Mouse (Mus musculus) embryonic stem cell, embryonic (primary cell): ENCODE measurements around the gene Tnpo2.

Source experiments
- CTCF ChIA-PET, 4 experiments: fragments of 300-600 bp in 2 of 4; fragments of 350-600 bp in 2 of 4; sonication (Branson Sonifier 250); formaldehyde crosslinking; loops; one replicate each; lab custom pipeline; 2022; ENCODE audit warnings: inconsistent platforms in 2 of 4; lab: Charles Lee
- POLR2A ChIA-PET, 4 experiments: fragments of 300-600 bp in 2 of 4; fragments of 350-600 bp in 2 of 4; sonication (Branson Sonifier 250); formaldehyde crosslinking; loops; one replicate each; lab custom pipeline; 2022; ENCODE audit warnings: antibody characterized with exemption in 4 of 4, inconsistent platforms in 1 of 4; lab: Charles Lee

Gene Tnpo2

DNA sequence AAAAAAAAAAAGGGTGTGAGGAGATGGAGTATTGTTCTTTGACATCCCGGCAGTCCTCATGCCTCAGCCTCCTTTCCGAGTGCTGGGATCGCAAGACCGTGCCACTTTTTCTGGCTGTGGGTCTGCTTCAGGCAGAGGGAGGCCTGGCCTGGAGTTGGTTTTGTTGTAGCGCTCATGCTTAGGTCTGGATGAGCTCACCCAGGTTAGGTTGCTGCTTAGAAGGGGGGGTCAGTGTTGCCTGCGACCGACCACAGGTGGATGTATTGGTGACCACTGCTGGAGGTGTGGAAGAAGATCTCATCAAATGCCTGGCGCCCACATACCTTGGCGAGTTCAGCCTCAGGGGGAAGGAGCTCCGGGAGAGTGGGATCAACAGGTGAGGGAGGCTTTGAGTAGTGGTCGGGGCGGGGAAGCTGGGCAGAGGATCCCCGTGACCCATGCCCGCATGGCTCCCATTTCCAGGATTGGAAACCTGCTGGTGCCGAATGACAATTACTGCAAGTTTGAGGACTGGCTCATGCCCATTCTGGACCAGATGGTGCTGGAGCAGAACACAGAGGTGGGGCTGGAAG lies 36.4 kb downstream of the Tnpo2 start:
- CTCF ChIA-PET = interaction anchor here in 1 of 4 experiments (1.2 to 3.6 kb wide), 5 partner anchors 10 to 84 kb away, joined by 3 to 22 read pairs (median 5); partner anchors contain the start of genes Fbxw9 and Man2b1
- POLR2A ChIA-PET = interaction anchor here (0.5 to 12.9 kb wide), 32 partner anchors 10 to 1596 kb away, joined by 3 to 479 read pairs (median 22); partner anchors contain the start of genes Fbxw9 (in 3 of the 4), Man2b1 (in 3 of the 4), Asna1 (in 2 of the 4) and Junb (in 2 of the 4)

DNA sequence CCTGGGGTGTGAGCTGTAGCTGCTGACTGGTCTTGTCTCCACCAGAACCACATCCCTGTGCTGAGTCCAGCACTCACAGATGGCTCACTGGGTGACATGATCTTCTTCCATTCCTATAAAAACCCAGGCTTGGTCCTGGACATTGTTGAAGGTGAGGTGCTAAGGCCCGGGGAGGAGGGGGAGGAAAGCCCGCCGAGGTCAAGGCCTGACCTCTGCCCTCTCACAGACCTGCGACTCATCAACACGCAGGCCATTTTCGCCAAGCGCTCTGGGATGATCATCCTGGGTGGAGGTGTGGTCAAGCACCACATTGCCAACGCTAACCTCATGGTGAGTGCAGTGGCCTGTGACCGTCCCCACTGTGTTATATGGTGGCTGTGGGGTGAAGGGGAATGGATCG lies 37.5 kb downstream of the Tnpo2 start:
- CTCF ChIA-PET = interaction anchor here in 1 of 4 experiments (0.6 to 3.6 kb wide), 2 partner anchors 9 to 14 kb away, joined by 3 to 22 read pairs; partner anchors contain the start of gene Man2b1
- POLR2A ChIA-PET = interaction anchor here in 2 of 4 experiments (1.0 to 12.9 kb wide), 11 partner anchors 9 to 96 kb away, joined by 3 to 479 read pairs (median 28); partner anchors contain the start of genes Fbxw9 (in 2 of the 2), Man2b1 (in 2 of the 2), Junb (in 1 of the 2) and Tnpo2 (in 1 of the 2)

GRCm38 (mm10) chr8:85074617-85075016 lies 37.9 kb downstream of the Tnpo2 start:
- CTCF ChIA-PET = interaction anchor here in 1 of 4 experiments (0.6 to 3.1 kb wide), 4 partner anchors 13 to 77 kb away, joined by 3 to 8 read pairs (median 4); no protein-coding TSS in a partner anchor
- POLR2A ChIA-PET = interaction anchor here in 2 of 4 experiments (0.8 to 12.9 kb wide), 11 partner anchors 9 to 226 kb away, joined by 3 to 479 read pairs (median 10); partner anchors contain the start of genes Fbxw9 (in 2 of the 2), Man2b1 (in 2 of the 2), Tnpo2 (in 1 of the 2) and Trir (in 1 of the 2)

GRCm38 (mm10) chr8:85076001-85076400 lies 39.3 kb downstream of the Tnpo2 start:
- POLR2A ChIA-PET = interaction anchor here (0.5 to 12.9 kb wide), 41 partner anchors 9 to 397 kb away, joined by 3 to 479 read pairs (median 6); partner anchors contain the start of genes Fbxw9 (in 3 of the 4), Tnpo2 (in 3 of the 4), Trir (in 2 of the 4) and Asna1 (in 1 of the 4)
- CTCF ChIA-PET = interaction anchor here (0.6 to 3.1 kb wide), 57 partner anchors 10 to 1648 kb away, joined by 3 to 32 read pairs (median 4); partner anchors contain the start of genes Tnpo2 (in 2 of the 4), Asna1 (in 1 of the 4), Fbxw9 (in 1 of the 4) and Gcdh (in 1 of the 4)

GRCm38 (mm10) chr8:85076993-85077392 lies 40.3 kb downstream of the Tnpo2 start:
- POLR2A ChIA-PET = interaction anchor here (0.5 to 12.9 kb wide), 51 partner anchors 8 to 396 kb away, joined by 3 to 479 read pairs (median 4); partner anchors contain the start of genes Fbxw9 (in 3 of the 4), Tnpo2 (in 3 of the 4), Trir (in 2 of the 4) and Asna1 (in 1 of the 4)
- CTCF ChIA-PET = interaction anchor here (0.5 to 3.1 kb wide), 53 partner anchors 9 to 1035 kb away, joined by 3 to 32 read pairs (median 4); partner anchors contain the start of genes Asna1 (in 1 of the 4), Cks1brt (in 1 of the 4), Fbxw9 (in 1 of the 4) and Gcdh (in 1 of the 4)

DNA sequence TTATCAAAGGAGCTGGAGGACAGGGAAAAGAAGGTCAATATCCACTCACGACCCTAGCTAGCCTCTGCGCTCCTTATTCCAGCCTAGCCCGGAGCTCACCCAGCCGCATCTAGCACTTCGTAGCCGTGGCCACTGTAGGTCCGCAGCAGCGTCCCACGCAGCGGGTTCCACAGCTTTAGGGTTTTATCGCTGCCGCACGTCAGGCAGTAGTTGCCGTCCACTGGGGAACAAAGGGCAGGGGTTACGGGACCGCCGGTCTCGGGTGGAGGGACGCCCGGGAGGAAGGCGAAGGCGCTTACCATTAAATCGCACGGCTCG lies 43.5 kb downstream of the Tnpo2 start:
- POLR2A ChIA-PET = interaction anchor here (0.6 to 12.9 kb wide), 38 partner anchors 7 to 352 kb away, joined by 3 to 479 read pairs (median 5); partner anchors contain the start of genes Dhps (in 4 of the 4), Fbxw9 (in 2 of the 4), Tnpo2 (in 2 of the 4) and Trir (in 2 of the 4)
- CTCF ChIA-PET = interaction anchor here in 3 of 4 experiments (0.7 to 2.0 kb wide), 7 partner anchors 8 to 152 kb away, joined by 3 to 18 read pairs (median 4); partner anchors contain the start of gene Dhps (in 3 of the 3)

GRCm38 (mm10) chr8:85080532-85081215 lies 44.0 kb downstream of the Tnpo2 start, which contains the start of gene Wdr83os:
Gene Wdr83os, plus strand, starts transcription at chr8:85080740.
- CTCF ChIA-PET = interaction anchor here (0.5 to 2.0 kb wide), 9 partner anchors 9 to 331 kb away, joined by 3 to 18 read pairs (median 3); partner anchors contain the start of gene Dhps (in 3 of the 4)

GRCm38 (mm10) chr8:85081216-85081555 lies 44.5 kb downstream of the Tnpo2 start, which contains the start of gene Wdr83:
Gene Wdr83, minus strand, starts transcription at chr8:85081306.
- ChIA-PET CTCF (interaction anchor here in 2 of 4 experiments (0.5 to 2.0 kb wide), 5 partner anchors 9 to 331 kb away, joined by 3 to 18 read pairs (median 3); partner anchors contain the start of gene Dhps (in 1 of the 2)), POLR2A (interaction anchor here (0.6 to 12.9 kb wide), 37 partner anchors 7 to 392 kb away, joined by 3 to 479 read pairs (median 5); partner anchors contain the start of genes Dhps (in 4 of the 4), Fbxw9 (in 2 of the 4), Tnpo2 (in 2 of the 4) and Calr (in 1 of the 4))

More at GRCm38 (mm10) chr8:85080532-85081215, 44.0 kb downstream of the Tnpo2 start, which contains the start of gene Wdr83os:
- POLR2A ChIA-PET = interaction anchor here (0.6 to 12.9 kb wide), 44 partner anchors 7 to 353 kb away, joined by 3 to 479 read pairs (median 4); partner anchors contain the start of genes Dhps (in 4 of the 4), Fbxw9 (in 2 of the 4), Tnpo2 (in 2 of the 4) and Trir (in 2 of the 4)

GRCm38 (mm10) chr8:85082169-85082568 lies 45.5 kb downstream of the Tnpo2 start:
- POLR2A ChIA-PET = interaction anchor here in 3 of 4 experiments (0.5 to 12.9 kb wide), 27 partner anchors 9 to 235 kb away, joined by 3 to 479 read pairs (median 13); partner anchors contain the start of genes Dhps (in 3 of the 3), Fbxw9 (in 2 of the 3), Tnpo2 (in 2 of the 3) and Asna1 (in 1 of the 3)

DNA sequence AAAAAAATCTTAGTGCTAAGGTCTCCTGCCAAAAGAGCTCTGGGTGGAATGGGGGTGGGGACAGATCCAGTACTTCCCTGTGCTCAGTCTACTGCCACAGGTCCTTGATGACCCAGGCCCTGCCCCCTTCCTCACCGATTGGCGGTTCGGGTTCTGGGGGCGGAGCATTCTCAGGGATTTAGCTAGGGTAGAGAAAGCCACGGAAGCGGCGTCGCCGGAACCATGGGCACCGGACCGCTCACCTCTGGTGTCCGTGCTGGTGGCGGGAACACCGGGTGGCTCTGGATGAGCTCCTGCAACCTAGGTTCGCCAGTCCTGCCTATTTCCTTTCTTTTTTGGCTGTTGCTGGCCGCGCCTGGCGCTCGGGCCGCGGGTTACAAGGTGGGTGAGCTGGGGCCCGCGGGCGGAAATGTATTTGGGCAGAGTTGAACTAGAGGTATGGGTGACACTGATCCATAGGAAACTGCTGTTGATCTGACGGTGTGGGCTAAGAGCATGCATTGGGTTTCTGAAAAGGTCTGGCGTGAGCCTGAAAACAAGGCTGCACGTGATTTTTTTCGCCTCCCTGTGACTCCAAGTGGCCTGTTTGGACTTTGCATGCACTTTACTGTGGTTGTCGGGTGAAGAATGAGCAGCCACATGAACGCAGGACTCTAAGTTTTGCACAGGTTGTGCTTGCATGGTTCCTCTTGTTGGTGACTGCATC lies 46.5 kb downstream of the Tnpo2 start, which contains the start of gene Man2b1:
Man2b1 (plus strand) TSS at position 163 of the 706 bp plus-strand sequence.
- ChIA-PET CTCF (interaction anchor here (0.5 to 1.7 kb wide), 12 partner anchors 11 to 1815 kb away, joined by 3 to 22 read pairs (median 4); partner anchors contain the start of gene Dhps (in 1 of the 4)), POLR2A (interaction anchor here (0.6 to 11.1 kb wide), 68 partner anchors 9 to 752 kb away, joined by 3 to 275 read pairs (median 5); partner anchors contain the start of genes Dhps (in 4 of the 4), Trir (in 3 of the 4), Vps35 (in 3 of the 4) and Asna1 (in 2 of the 4))

More at GRCm38 (mm10) chr8:85082169-85082568, 45.5 kb downstream of the Tnpo2 start:
- CTCF ChIA-PET = interaction anchor here in 1 of 4 experiments (0.9 to 2.0 kb wide), 2 partner anchors 10 to 69 kb away, joined by 3 to 18 read pairs; partner anchors contain the start of gene Dhps

GRCm38 (mm10) chr8:85084633-85085032 lies 47.9 kb downstream of the Tnpo2 start:
- POLR2A ChIA-PET = interaction anchor here in 3 of 4 experiments (0.6 to 11.1 kb wide), 9 partner anchors 11 to 208 kb away, joined by 3 to 275 read pairs (median 21); partner anchors contain the start of genes Dhps (in 3 of the 3), Fbxw9 (in 1 of the 3) and Tnpo2 (in 1 of the 3)
- CTCF ChIA-PET = interaction anchor here in 1 of 4 experiments (0.6 to 3.2 kb wide), 2 partner anchors 8 to 441 kb away, joined by 3 to 19 read pairs; no protein-coding TSS in a partner anchor

GRCm38 (mm10) chr8:85086238-85086637 lies 49.5 kb downstream of the Tnpo2 start:
- ChIA-PET CTCF (interaction anchor here in 3 of 4 experiments (0.6 to 3.2 kb wide), 10 partner anchors 10 to 377 kb away, joined by 3 to 19 read pairs (median 4); partner anchors contain the start of gene Dhps (in 1 of the 3)), POLR2A (interaction anchor here in 2 of 4 experiments (0.7 to 11.1 kb wide), 9 partner anchors 10 to 109 kb away, joined by 3 to 275 read pairs (median 9); partner anchors contain the start of genes Dhps (in 2 of the 2) and Trir (in 1 of the 2))

DNA sequence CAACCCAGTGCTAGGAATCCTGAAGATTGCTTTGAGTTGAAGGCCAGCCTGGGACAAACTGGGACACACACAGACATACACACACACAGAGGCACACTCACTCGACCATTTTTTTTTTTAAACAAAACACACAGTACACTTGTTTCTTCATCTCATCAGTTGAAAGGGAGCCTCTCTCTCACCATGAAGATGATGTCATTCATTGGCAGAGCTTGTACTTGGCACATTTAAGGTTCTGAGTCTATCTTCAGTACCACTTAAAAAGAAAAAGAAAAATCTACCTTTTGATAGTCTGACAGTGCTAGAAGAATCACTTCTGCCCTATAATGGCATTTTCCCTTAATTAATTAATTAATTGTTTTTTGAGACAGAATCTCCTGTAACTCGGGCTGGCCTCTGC lies 52.1 kb downstream of the Tnpo2 start:
- ChIA-PET POLR2A (interaction anchor here in 2 of 4 experiments (0.6 to 11.1 kb wide), 5 partner anchors 8 to 103 kb away, joined by 3 to 275 read pairs (median 4); partner anchors contain the start of genes Dhps (in 1 of the 2), Wdr83 (in 1 of the 2) and Wdr83os (in 1 of the 2)), CTCF (interaction anchor here in 1 of 4 experiments (0.7 kb wide), 1 partner anchor 14 kb away, joined by 3 read pairs; no protein-coding TSS in a partner anchor)

DNA sequence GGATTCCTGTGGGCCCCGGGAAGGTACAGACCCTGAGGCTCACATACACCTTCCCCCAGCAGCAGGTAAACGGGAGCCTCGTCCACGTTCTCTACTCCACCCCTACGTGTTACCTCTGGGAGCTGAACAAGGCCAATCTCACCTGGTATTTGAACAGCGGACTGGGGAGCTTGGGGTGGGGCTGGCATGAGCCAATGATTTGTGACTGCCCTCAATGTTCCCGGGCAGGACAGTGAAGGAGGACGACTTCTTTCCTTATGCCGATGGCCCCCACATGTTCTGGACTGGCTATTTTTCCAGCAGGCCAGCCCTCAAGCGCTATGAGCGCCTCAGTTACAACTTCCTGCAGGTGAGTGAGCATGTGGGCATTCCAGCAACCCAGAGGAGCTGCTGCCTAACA lies 54.1 kb downstream of the Tnpo2 start:
- ChIA-PET CTCF (interaction anchor here in 1 of 4 experiments (1.2 kb wide), 1 partner anchor 16 kb away, joined by 3 read pairs; no protein-coding TSS in a partner anchor), POLR2A (interaction anchor here in 2 of 4 experiments (1.3 to 9.8 kb wide), 5 partner anchors 7 to 19 kb away, joined by 3 to 60 read pairs (median 11); partner anchors contain the start of genes Dhps (in 2 of the 2) and Man2b1 (in 1 of the 2))
